Mouse (Mus musculus) ES-E14 (cell line): ENCODE data around the gene Ucn2.

Experiments used
- HCFC1 ChIP-seq: IDR thresholded peaks from 2 replicates; pipeline ENCODE4 v1.6.1; 2012; ENCODE audit warnings: low read length, inconsistent platforms, borderline replicate concordance; ENCODE audit not compliant: insufficient read depth
- ZC3H11A ChIP-seq: IDR thresholded peaks from 2 replicates; pipeline ENCODE4 v1.6.1; 2012; ENCODE audit warnings: low read depth, mild to moderate bottlenecking, inconsistent platforms, low read length, borderline replicate concordance
- ZNF384 ChIP-seq: IDR thresholded peaks from 2 replicates; pipeline ENCODE4 v1.6.1; 2012; ENCODE audit warnings: low read depth, low read length, inconsistent platforms

DNA sequence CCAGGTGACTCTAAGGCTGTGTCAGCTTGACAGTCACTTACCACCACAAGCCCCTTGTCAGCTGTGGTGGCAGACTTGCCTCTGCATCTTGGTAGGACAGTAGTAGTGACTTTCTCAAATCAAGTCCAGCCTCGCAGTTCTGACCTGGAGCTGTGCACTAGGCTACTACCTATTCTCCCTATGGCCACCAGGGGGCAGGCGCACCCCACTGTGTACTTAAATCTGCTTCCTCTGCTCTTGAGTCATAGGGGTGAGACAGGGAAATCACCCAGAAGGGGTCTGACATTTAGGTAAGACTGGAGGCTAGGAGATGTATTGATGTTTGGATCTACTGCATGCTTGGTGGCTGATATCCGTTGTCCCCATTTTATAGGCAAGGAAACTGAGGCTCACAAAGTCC is 14.9 kb downstream of the Ucn2 start:
- TF ChIP-seq ZC3H11A = peak; percentile 85
- no peak for TF ChIP-seq HCFC1
- no peak for TF ChIP-seq ZNF384
